Mouse (Mus musculus): Measurements from ENCODE around the gene Ccdc106. TPM values are rescaled to one million over a fixed set of nuclear protein-coding genes. Genes with fewer than 3 reads are reported as not detected.

Gene Ccdc106
- total and polyA plus RNA-seq, 3 experiments: 0.52 to 0.81 TPM; not detected in 1

DNA sequence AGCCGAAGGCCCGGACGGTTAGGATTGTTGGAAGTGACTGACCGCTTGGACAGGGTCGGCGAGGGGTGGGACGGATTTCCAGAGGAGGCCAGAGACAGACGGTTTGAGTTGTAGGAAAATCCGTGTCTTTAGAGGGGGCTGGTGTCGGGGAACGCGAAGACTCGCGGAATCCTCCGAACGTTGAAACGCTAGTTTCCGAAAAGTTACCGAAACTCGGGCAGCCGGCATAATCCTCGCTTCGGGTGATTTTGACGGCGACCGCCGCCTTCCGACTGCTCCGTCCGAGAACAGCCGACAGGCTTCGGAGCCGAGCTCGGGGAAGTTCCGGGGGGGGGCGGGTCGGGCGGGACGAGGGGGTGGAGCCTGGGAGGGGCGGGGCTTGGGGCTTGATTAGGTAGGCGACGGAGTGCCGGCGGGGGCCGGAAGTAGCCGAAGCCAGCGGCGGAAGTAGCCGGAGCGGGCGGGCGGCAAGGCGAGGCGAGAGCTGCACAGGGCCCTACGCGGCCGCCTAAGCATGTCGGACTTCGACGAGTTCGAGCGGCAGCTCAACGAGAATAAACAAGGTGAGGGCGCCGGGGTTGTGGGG is 41.5 kb downstream of the Ccdc106 start, which contains the start of gene U2af2:
U2af2 (plus strand) TSS at position 370 of the 586 bp plus-strand sequence.
- Histone ChIP-seq H3K4me2 (ENCODE audit: insufficient read depth, low read depth, poor library complexity, severe bottlenecking) (peak within 1 kb of the TSS; percentile 80; the same call in 1 of the 2 replicates), H3K27me3 (replicated peaks) (no peaks in the 10 kb centered on the region), H3K36me3 (replicated peaks in 1 of 2; ENCODE audit: control insufficient read depth in 1 of 2, insufficient read depth in 1 of 2, low read length in 1 of 2) (peaks cover 11 to 30% of the 10 kb centered on the region in 2 experiments), H3K4me3 (replicated peaks in 1 of 3; ENCODE audit: low read depth in 2 of 3, low read length in 2 of 3, poor library complexity in 1 of 3) (peak within 1 kb of the TSS; percentile 67 to 90 (median 73)), H3K4me1 (ENCODE audit: control insufficient read depth in 1 of 2, insufficient read depth in 2 of 2) (peaks cover 2 to 54% of the 10 kb centered on the region in 2 experiments; a peak in 3 of 4 replicates), H3K27ac (ENCODE audit: insufficient read depth, low read depth) (peak within 1 kb of the TSS; percentile 90), H3K9ac (ENCODE audit: insufficient read depth, low read depth) (peak within 1 kb of the TSS; percentile 99), H3K9me3 (replicated peaks; ENCODE audit: low read length) (no peaks in the 10 kb centered on the region), H3K79me2 (replicated peaks; ENCODE audit: control insufficient read depth, extremely low read depth, insufficient read depth, poor library complexity, severe bottlenecking) (peaks cover 42% of the 10 kb centered on the region)
- peak; percentile 85 for DNase-seq (ENCODE audit: extremely low read depth)
- TF ChIP-seq MAZ (IDR thresholded peaks at IDR 0.05; ENCODE audit: low read depth, low read length): peak; percentile 53
- 0 out of 2 replicates have a peak, but pooled peaks have one; percentile 81 for TF ChIP-seq POLR2AphosphoS2 (IDR thresholded peaks at IDR 0.05; ENCODE audit: low read depth, low read length)
- peak; percentile 82 for TF ChIP-seq ZMIZ1 (IDR thresholded peaks at IDR 0.05; ENCODE audit: low read depth, low read length)
- TF ChIP-seq TCF12 (IDR thresholded peaks at IDR 0.05; ENCODE audit: low read depth, low read length): peak; percentile 43
- TF ChIP-seq SIN3A (IDR thresholded peaks at IDR 0.05; ENCODE audit: low read length): no peak; the same call in 1 of the 2 replicates
- TF ChIP-seq SMC3 (IDR thresholded peaks at IDR 0.05; ENCODE audit: low read depth, low read length): no peak
- TF ChIP-seq JUND (conservative IDR thresholded peaks at IDR 0.05; ENCODE audit: low read depth, low read length): no peak
- peak; percentile 73 for TF ChIP-seq NELFE (IDR thresholded peaks at IDR 0.05; ENCODE audit: low read depth, low read length)
- peak; percentile 72 for TF ChIP-seq POLR2A (IDR thresholded peaks at IDR 0.05; ENCODE audit: low read depth, low read length)
- no peak for TF ChIP-seq JUN (IDR thresholded peaks at IDR 0.05; ENCODE audit: insufficient read depth, low read depth, low read length)
- no peak for TF ChIP-seq CHD2 (IDR thresholded peaks at IDR 0.05; ENCODE audit: low read length)
- no peak for TF ChIP-seq HCFC1 (IDR thresholded peaks at IDR 0.05; ENCODE audit: low read depth, low read length)
- dilution Hi-C loops (cut with MboI; ENCODE audit: extremely low pct_ligation_motif_present, extremely low pct_unique_long_range_greater_than_20kb, low sequenced_read_pairs): no loop called here
- in situ Hi-C loops (cut with MboI; ENCODE audit: low pct_ligation_motif_present, low pct_unique_long_range_greater_than_20kb, low sequenced_read_pairs): loop anchor here (5.0 kb wide), 1 partner anchor 65 kb away; the partner anchor contains the start of gene Rasl2-9

DNA sequence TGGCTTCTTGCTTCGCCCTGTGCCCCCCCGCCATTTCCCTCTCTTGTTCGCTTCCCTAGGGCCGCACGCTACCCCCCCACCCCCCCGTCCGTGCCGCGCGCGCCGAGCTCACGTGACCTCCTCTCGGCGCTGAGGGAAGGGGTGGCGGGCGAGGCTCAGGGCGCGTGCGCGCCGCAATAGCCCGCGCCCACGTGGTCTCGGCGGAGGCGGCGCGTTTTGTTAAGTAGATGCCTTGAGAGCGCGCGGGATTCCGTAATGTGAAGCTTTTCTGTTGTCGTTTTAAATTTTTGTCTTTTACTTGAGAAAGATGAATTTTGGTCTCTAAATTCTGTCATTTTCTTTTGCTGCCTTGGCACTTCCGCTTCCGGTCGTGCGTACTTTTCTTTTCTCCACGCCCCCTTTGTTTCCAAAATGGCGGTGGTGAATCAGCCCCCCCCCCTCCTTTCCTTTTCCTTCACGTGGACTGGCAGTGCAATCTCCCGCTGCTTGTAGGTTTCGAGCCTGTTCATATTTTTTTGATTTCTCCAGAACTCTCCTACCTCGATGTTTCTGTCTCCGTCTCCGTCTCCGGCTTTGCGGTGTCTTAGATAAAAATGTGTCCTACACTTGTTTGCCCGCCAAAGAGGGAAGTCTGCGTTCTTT is 42.1 kb downstream of the Ccdc106 start:
- DNase-seq (ENCODE audit: extremely low read depth): peak; percentile 89
- peaks cover 4 to 57% of the 10 kb centered on the region in 2 experiments for H3K4me1 ChIP-seq (ENCODE audit: control insufficient read depth in 1 of 2, insufficient read depth in 2 of 2)
- H3K9ac ChIP-seq (ENCODE audit: insufficient read depth, low read depth): peak overlapping the region; percentile 99
- peaks cover 48% of the 10 kb centered on the region for H3K79me2 ChIP-seq (replicated peaks; ENCODE audit: control insufficient read depth, extremely low read depth, insufficient read depth, poor library complexity, severe bottlenecking)
- peak overlapping the region; percentile 80; the same call in 1 of the 2 replicates for H3K4me2 ChIP-seq (ENCODE audit: insufficient read depth, low read depth, poor library complexity, severe bottlenecking)
- H3K36me3 ChIP-seq (replicated peaks in 1 of 2; ENCODE audit: control insufficient read depth in 1 of 2, insufficient read depth in 1 of 2, low read length in 1 of 2): peaks cover 17 to 35% of the 10 kb centered on the region in 2 experiments
- dilution Hi-C loops (cut with MboI; ENCODE audit: extremely low pct_ligation_motif_present, extremely low pct_unique_long_range_greater_than_20kb, low sequenced_read_pairs): no loop called here
- peak overlapping the region; percentile 83 for H3K27ac ChIP-seq (ENCODE audit: insufficient read depth, low read depth)
- peak overlapping the region; percentile 67 to 85 (median 72) for H3K4me3 ChIP-seq (replicated peaks in 1 of 3; ENCODE audit: low read depth in 2 of 3, low read length in 2 of 3, poor library complexity in 1 of 3)
- no peaks in the 10 kb centered on the region for H3K9me3 ChIP-seq (replicated peaks; ENCODE audit: low read length)
- in situ Hi-C loops (cut with MboI; ENCODE audit: low pct_ligation_motif_present, low pct_unique_long_range_greater_than_20kb, low sequenced_read_pairs): loop anchor here (5.0 kb wide), 1 partner anchor 65 kb away; the partner anchor contains the start of gene Rasl2-9
- H3K27me3 ChIP-seq (replicated peaks): no peaks in the 10 kb centered on the region
- TF ChIP-seq PAX5 (IDR thresholded peaks at IDR 0.05; ENCODE audit: low read length) (no peak), JUN (IDR thresholded peaks at IDR 0.05; ENCODE audit: insufficient read depth, low read depth, low read length) (no peak), RCOR1 (conservative IDR thresholded peaks at IDR 0.05; ENCODE audit: low read depth, low read length) (no peak), GABPA (IDR thresholded peaks at IDR 0.05; ENCODE audit: insufficient replicate concordance, low read depth, low read length) (no peak), MEF2A (IDR thresholded peaks at IDR 0.05; ENCODE audit: borderline replicate concordance, low read depth, low read length) (no peak), HCFC1 (IDR thresholded peaks at IDR 0.05; ENCODE audit: low read depth, low read length) (peak; percentile 72), RAD21 (IDR thresholded peaks at IDR 0.05; ENCODE audit: low read depth, low read length) (no peak), NELFE (IDR thresholded peaks at IDR 0.05; ENCODE audit: low read depth, low read length) (no peak; the same call in 1 of the 2 replicates), CHD2 (IDR thresholded peaks at IDR 0.05; ENCODE audit: low read length) (no peak), UBTF (IDR thresholded peaks at IDR 0.05; ENCODE audit: low read depth, low read length) (no peak), USF1 (IDR thresholded peaks at IDR 0.05; ENCODE audit: low read depth, low read length) (peak; percentile 88), ELF1 (IDR thresholded peaks at IDR 0.05; ENCODE audit: low read depth, low read length) (peak; percentile 94), USF2 (conservative IDR thresholded peaks at IDR 0.05; ENCODE audit: low read depth, low read length) (peak; percentile 58), MAX (IDR thresholded peaks at IDR 0.05; ENCODE audit: low read length) (peak; percentile 96), ZKSCAN1 (IDR thresholded peaks at IDR 0.05; ENCODE audit: borderline replicate concordance, low read depth, low read length) (no peak), BHLHE40 (IDR thresholded peaks at IDR 0.05; ENCODE audit: low read depth, low read length) (peak; percentile 91), ZMIZ1 (IDR thresholded peaks at IDR 0.05; ENCODE audit: low read depth, low read length) (0 out of 2 replicates have a peak, but pooled peaks have one; percentile 4), KAT2A (IDR thresholded peaks at IDR 0.05; ENCODE audit: insufficient replicate concordance, low read length) (no peak), JUND (conservative IDR thresholded peaks at IDR 0.05; ENCODE audit: low read depth, low read length) (no peak), NRF1 (IDR thresholded peaks at IDR 0.05; ENCODE audit: low read depth, low read length) (peak; percentile 85), SMC3 (IDR thresholded peaks at IDR 0.05; ENCODE audit: low read depth, low read length) (no peak), MAZ (IDR thresholded peaks at IDR 0.05; ENCODE audit: low read depth, low read length) (no peak; the same call in 1 of the 2 replicates), E2F4 (IDR thresholded peaks at IDR 0.05; ENCODE audit: insufficient replicate concordance, low read depth, low read length) (no peak)

Data from CH12.LX (cell line).